Mouse (Mus musculus) thymus, adult 2 months (tissue): ENCODE measurements around the gene Cdh1. TPM values are rescaled to one million over a fixed set of nuclear protein-coding genes. Genes with fewer than 3 reads are reported as not detected.

Experiments used
- DNase-seq: peaks from one replicate; pipeline ENCODE4 v3.0.0; 2021
- H3K27ac ChIP-seq: fragments of 200-500 bp; 2 replicates; pipeline ENCODE4 v1.5.1; 2012; ENCODE audit warnings: low read length, control low read depth; ENCODE audit not compliant: control insufficient read depth, insufficient read depth
- H3K27me3 ChIP-seq: fragments of 200-500 bp; 2 replicates; pipeline ENCODE4 v1.6.1; 2012; ENCODE audit warnings: mild to moderate bottlenecking, low read length, moderate library complexity, mixed read lengths; ENCODE audit not compliant: control insufficient read depth, insufficient read depth
- H3K36me3 ChIP-seq: fragments of 200-500 bp; 2 replicates; pipeline ENCODE4 v1.6.1; 2012; ENCODE audit warnings: mild to moderate bottlenecking, low read length, moderate library complexity; ENCODE audit not compliant: control insufficient read depth, insufficient read depth
- H3K4me1 ChIP-seq: fragments of 200-500 bp; replicated peaks from 2 replicates; pipeline ENCODE4 v1.6.1; 2012; ENCODE audit warnings: low read length; ENCODE audit not compliant: control insufficient read depth, insufficient read depth
- H3K4me3 ChIP-seq: fragments of 200-500 bp; 2 replicates; pipeline ENCODE4 v1.5.1; 2012; ENCODE audit warnings: mild to moderate bottlenecking, low read length, control low read depth, moderate library complexity; ENCODE audit not compliant: control insufficient read depth, insufficient read depth
- CTCF ChIP-seq: fragments of 200-500 bp; IDR thresholded peaks from 2 replicates; pipeline ENCODE4 v1.5.1; 2012; ENCODE audit warnings: mild to moderate bottlenecking, control low read depth, low read length, moderate library complexity, borderline replicate concordance; ENCODE audit not compliant: control insufficient read depth, poor library complexity, insufficient read depth; ENCODE audit errors: extremely low read depth
- POLR2A ChIP-seq: fragments of 200-500 bp; IDR thresholded peaks from 2 replicates; pipeline ENCODE4 v1.6.1; 2012; ENCODE audit warnings: mild to moderate bottlenecking, low read length, control low read depth, moderate library complexity; ENCODE audit not compliant: control insufficient read depth, poor library complexity, insufficient read depth; ENCODE audit errors: extremely low read depth
- WGBS: fragments of 180-500 bp; shearing (Covaris S2); methylation state at CpG from one replicate; pipeline ENCODE4 v1.1.7; 2018; 5-methylcytosine and 5-hydroxymethylcytosine counted together
- polyA plus RNA-seq: library from polyadenylated mRNA; depleted of rRNA; stranded (reverse); fragments of >200 nt; gene quantifications from 2 replicates; pipeline ENCODE4 v1.2.3, GENCODE M21; 2012

Cdh1 gene
- polyA plus RNA-seq, 1 experiment: 23.5 TPM

DNA sequence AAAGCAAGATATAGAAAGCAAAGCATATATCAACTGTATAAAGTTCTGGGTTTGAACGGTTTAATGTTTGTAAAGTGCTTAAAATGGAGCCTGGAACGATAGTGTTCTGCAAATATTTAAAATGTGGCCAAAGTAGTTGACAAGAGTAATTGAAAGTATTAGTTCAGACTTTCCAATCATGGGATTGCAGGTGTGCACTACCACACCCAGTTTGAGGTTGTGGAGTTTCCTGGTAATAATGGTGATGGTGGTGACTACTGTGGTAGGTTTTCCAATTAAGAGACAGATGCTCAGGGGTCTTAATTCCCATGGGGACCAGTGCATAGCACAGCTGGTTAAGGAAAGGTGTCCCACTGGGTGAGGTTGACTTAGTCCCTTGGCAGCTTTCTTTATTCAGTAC lies 43.0 kb downstream of the Cdh1 start:
- no peak for DNase-seq
- no peaks in the 10 kb centered on the region for H3K36me3 ChIP-seq
- TF ChIP-seq CTCF: no peak
- TF ChIP-seq POLR2A: no peak

DNA sequence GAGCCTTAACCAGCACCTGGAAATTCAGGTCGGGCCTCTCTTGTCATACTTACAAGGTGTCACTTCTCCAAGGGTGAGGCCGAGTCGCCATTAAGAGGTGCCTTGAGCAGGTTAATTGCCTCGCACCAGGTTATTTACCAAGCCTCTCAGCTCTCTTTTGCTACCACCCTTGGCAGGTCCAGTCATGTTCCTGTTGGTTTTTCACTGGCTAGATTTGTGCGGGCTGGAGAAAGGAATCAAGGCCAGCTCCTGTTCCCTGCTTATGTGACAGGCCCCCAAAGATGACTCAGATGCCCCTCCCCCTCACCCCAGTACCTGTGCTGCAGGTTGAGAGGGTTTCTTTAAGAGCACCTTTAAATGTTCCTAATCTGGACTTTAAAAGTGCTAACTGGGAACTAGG lies 43.6 kb downstream of the Cdh1 start:
- 95% methylated on average over 5 of the region's 5 CpGs for WGBS
- Histone ChIP-seq H3K4me3 (no peak overlapping the region), H3K36me3 (no peaks in the 10 kb centered on the region), H3K4me1 (peaks cover 9% of the 10 kb centered on the region; the same call in 1 of the 2 replicates), H3K27ac (no peak overlapping the region), H3K27me3 (no peaks in the 10 kb centered on the region)
- TF ChIP-seq CTCF (no peak), POLR2A (no peak)
- no peak for DNase-seq

More for the DNA sequence above, 43.0 kb downstream of the Cdh1 start:
- Histone ChIP-seq H3K4me3 (no peak overlapping the region), H3K27ac (no peak overlapping the region), H3K4me1 (peaks cover 14% of the 10 kb centered on the region; the same call in 1 of the 2 replicates), H3K27me3 (no peaks in the 10 kb centered on the region)
- 92% methylated on average over 2 of the region's 2 CpGs for WGBS

DNA sequence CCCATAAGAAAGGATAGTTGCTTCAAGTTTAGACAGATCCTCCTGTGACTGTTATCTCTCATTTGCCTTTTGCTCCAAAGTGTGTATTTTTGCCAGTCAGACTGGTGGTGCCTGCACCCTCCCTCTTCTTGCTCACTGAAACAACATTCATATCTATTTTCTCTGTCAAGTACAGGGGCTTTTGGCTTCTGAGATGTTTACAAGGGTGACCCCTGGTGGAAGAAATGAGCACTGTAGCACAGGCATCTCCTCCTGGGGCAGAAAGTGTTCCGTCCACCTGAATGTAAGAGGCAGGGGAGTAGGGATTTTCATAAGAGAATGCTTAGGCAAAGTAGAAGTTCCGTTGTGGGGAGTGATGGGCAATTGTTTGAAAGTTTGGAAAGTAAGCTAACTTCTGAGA lies 44.2 kb downstream of the Cdh1 start:
- Histone ChIP-seq H3K27me3 (no peaks in the 10 kb centered on the region), H3K4me1 (peaks cover 3% of the 10 kb centered on the region; the same call in 1 of the 2 replicates), H3K27ac (no peak overlapping the region), H3K4me3 (no peak overlapping the region), H3K36me3 (no peaks in the 10 kb centered on the region)
- TF ChIP-seq POLR2A: no peak
- TF ChIP-seq CTCF: no peak
- 46% methylated on average over 2 of the region's 2 CpGs for WGBS
- peak; percentile 78 for DNase-seq

DNA sequence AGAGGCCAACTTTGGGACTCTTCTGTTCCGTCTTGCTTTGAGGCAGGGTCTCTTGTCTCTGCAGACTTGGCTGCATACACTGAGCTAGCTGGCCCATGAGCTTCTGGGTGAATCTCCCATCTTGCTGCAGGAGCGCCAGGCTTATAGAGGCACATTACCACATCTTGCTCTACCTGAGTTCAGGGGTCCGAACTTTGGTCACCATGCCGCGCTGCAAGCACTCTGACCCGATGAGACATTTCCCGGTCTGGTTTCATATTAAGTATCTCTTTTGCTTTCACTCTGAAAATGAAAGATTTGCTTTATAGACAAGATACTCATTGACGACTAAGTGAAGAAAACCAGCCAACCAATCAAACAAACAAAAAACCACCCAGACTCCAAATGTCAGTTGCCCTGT lies 45.3 kb downstream of the Cdh1 start:
- H3K36me3 ChIP-seq: no peaks in the 10 kb centered on the region
- H3K4me3 ChIP-seq: no peak overlapping the region
- DNase-seq: no peak
- WGBS: 93% methylated on average over 8 of the region's 8 CpGs
- TF ChIP-seq POLR2A (no peak), CTCF (no peak)
- H3K27ac ChIP-seq: no peak overlapping the region
- no peaks in the 10 kb centered on the region for H3K4me1 ChIP-seq
- H3K27me3 ChIP-seq: no peaks in the 10 kb centered on the region

DNA sequence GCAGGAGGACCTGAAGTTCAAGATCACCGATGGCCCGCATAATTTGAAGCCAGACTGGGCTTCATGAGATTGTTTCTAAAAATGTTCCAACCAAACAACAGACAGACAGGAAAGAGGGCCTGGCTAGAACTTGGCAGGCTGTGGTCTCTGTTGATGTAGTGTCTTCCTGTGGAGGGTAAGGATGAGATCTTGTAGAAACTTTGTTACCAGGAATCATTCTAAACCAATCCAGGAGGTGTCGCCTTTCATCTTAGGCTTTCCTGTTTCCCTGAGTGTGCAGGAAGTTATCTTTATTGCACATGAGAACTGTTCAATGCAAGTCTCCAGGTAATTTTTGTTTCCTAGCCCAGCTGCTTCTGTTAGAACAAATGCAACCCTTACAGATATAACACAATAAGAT lies 48.8 kb downstream of the Cdh1 start:
- no peak for DNase-seq
- Histone ChIP-seq H3K27ac (no peak overlapping the region), H3K4me3 (no peak overlapping the region), H3K4me1 (no peaks in the 10 kb centered on the region), H3K36me3 (no peaks in the 10 kb centered on the region), H3K27me3 (no peaks in the 10 kb centered on the region)
- whole genome bisulfite sequencing: 21% methylated on average over 3 of the region's 3 CpGs
- TF ChIP-seq CTCF (no peak), POLR2A (no peak)

DNA sequence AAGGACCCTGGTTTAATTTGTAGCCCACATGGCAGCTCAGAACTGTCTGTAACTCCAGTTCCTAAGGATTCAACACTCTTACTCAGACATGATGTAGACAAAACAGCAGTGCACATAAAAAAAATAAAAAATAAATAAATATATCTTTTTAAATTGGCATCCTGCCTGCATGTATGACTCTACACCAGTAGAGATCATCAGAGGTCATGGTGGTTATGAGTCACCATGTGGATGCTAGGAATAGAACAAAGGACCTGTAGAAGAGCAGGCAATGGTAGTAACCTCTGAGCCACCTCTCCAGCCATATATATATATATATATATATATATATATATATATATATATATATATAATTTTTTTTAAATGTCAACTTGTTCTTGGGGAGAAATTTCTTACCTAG lies 52.9 kb downstream of the Cdh1 start:
- no peak overlapping the region for H3K27ac ChIP-seq
- no peaks in the 10 kb centered on the region for H3K36me3 ChIP-seq
- no peak for DNase-seq
- no peaks in the 10 kb centered on the region for H3K4me1 ChIP-seq
- H3K27me3 ChIP-seq: no peaks in the 10 kb centered on the region
- no peak overlapping the region for H3K4me3 ChIP-seq
- TF ChIP-seq POLR2A (no peak), CTCF (no peak)

DNA sequence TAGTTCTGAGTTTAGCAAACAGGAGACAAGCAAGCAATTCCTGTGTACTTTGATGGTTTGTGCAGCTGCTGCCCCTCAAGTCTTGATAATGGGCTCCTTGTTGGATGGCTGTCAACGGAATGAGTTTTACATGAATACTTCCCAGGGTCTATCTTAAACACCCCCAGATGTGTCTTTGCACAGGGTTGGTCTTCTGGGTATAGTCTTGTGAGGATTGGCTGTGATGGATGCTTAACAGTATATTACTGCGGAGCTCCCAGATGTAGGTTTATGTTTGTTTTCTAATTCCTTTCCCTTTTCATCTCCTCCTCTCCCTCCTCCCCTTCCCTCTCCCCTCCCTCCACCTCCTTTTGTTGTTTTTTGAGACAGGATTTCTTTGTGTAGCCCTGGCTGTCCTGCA lies 69.6 kb downstream of the Cdh1 start:
- H3K27me3 ChIP-seq: no peaks in the 10 kb centered on the region
- DNase-seq: no peak
- TF ChIP-seq CTCF (no peak), POLR2A (no peak)
- H3K27ac ChIP-seq: no peak overlapping the region
- WGBS: 87% methylated on average over 2 of the region's 2 CpGs
- H3K4me3 ChIP-seq: no peak overlapping the region
- H3K4me1 ChIP-seq: no peaks in the 10 kb centered on the region
- H3K36me3 ChIP-seq: no peaks in the 10 kb centered on the region
